Mouse (Mus musculus) neutrophil, adult 5-6 weeks (primary cell): ENCODE measurements around the gene Sgce. TPM values are rescaled to one million over a fixed set of nuclear protein-coding genes. Genes with fewer than 3 reads are reported as not detected.
"Not testable (repeated sequence)": the region's sequence is repeated elsewhere in the genome, so short reads cannot be mapped to it uniquely, and the experiment has no call there.

Experiments used
- ATAC-seq: fragments of 151-379, 151-347 bp; 2 replicates; pipeline ENCODE4 v1.8.0; 2017; ENCODE audit warnings: mild to moderate bottlenecking, moderate TSS enrichment; ENCODE audit not compliant: insufficient number of reproducible peaks, poor library complexity, low FRiP score, severe bottlenecking; ENCODE audit errors: extremely low read depth
- total RNA-seq: library from RNA; stranded (forward); fragments of 200-1000 nt; gene quantifications from 2 replicates; pipeline ENCODE4 v1.2.3, GENCODE M21; 2017

The Sgce gene
- total RNA-seq, 1 experiment from 2014 or later: 1.2 TPM

DNA sequence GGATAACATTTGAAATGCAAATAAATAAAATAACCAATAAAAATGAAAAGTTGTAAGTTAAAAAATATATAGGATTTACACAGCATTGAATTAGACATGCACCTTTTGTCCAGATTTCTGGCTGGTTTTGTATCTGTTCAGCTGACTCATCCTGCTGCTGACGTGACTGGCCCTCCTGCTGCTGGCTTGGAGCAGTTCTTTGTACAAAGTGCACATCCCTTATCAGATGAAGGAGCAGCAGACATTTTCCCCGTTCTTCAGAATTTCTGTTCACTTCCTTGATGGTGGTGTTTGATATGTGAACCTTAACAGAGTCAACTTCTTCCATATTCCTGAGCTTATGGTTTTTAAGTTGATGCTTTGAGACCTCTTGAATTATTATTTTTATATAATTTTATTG lies 83.5 kb downstream of the Sgce start:
- ATAC-seq: no peak

DNA sequence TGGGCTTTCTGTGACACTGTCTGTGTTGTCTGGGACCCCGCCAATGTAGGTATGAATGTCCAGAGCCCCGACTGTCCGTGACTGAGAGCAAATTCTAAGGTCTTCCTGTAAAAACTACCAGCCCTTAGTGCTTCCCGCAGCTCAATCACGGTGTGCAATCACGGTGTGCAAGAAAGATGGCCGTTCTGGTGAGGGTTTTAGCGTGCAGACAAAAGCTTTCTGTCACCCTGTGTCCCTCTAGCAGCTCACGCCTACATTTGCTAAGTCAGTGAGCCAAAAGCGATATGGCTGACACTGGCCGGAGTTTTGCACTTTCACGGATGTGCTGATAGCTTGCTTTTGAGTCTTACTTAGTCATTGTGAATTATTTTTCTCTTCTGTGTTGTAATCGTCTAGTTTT lies 88.1 kb downstream of the Sgce start:
- ATAC-seq: no peak

GRCm38 (mm10) chr6:4655924-4656323 lies 91.1 kb downstream of the Sgce start:
- no peak for ATAC-seq

DNA sequence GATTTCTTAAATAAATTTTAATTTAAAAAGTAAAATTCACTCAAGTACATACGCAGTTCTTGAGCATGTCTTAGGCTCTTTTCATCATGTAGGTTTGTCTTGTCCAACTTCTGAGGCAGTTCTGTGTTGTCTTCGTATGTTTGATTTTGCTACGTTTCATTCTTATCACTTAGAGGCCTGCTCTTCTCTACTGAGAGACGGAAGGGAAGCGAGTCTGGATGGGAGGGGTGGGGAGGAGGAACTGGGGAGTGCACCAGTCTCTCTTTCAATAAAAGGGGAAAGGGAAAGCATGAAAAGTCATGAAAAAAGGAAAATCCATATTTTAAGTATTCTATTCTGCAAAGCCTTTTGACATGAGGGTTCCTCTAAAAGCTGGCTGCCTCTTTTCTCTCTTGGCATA lies 91.5 kb downstream of the Sgce start:
- no peak for ATAC-seq

GRCm38 (mm10) chr6:4653741-4654140 lies 93.3 kb downstream of the Sgce start:
- ATAC-seq: not testable (repeated sequence)

- ATAC-seq: no peak
Observed at GRCm38 (mm10) chr6:4652596-4653134, 94.3 kb downstream of the Sgce start.

- no peak for ATAC-seq
Observed at GRCm38 (mm10) chr6:4647351-4647750, 99.7 kb downstream of the Sgce start.

DNA sequence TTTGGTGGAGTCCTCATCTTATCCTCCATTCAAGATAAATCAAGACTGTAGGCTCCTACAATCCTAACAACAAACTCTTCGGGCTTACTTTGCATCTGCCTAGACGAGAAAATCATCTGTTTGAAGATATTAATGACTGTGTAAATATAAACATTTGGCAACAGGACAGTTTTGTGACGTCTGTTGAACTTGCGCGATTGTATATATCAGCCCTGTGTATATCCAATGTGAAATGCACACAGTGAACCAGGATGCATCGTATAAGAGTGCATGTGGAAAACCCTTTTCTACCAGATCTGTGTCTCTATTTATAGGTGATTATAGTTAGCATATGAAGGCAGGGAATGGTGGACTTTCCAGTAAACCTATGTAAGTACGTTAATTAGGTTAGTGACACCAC lies 104.9 kb downstream of the Sgce start:
- ATAC-seq: no peak

- ATAC-seq: no peak
Observed at GRCm38 (mm10) chr6:4634804-4635203, 112.2 kb downstream of the Sgce start.

DNA sequence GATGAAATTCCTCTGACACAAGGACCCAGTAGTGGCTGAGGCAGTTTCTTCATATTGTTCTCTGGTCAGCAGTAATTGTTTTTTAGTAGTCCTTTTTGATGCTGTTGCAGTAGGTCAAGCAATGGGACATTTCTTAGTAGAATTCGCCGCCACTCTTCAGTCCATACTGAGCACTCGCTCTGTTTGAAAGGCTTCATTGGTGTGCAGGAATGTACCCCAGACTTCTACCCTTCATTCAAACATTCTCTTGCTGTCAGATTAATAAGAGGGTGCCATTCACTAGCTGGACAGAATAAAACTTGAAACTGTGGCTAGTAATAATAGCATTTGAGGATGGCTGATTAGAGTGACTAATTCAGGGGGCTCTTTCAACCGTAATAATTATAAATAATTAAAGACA lies 113.8 kb downstream of the Sgce start:
- no peak for ATAC-seq

- no peak for ATAC-seq
Observed at GRCm38 (mm10) chr6:4631464-4631863, 115.5 kb downstream of the Sgce start.

Other genes with a start within 250 kb of the Sgce start
- gene Col1a2, start 242.4 kb downstream of the Sgce start, total RNA-seq: 0.74 TPM in 1 of 2 replicates, not detected in the other
- 28.5 and 36.2 TPM in 2 replicates for gene Casd1, start 146.4 kb downstream of the Sgce start, total RNA-seq
- 0.35 and 0.61 TPM in 2 replicates for gene Peg10, start 99 bp upstream of the Sgce start, total RNA-seq
- 1.4 and 4.1 TPM in 2 replicates for gene Ppp1r9a, start 155.7 kb upstream of the Sgce start, total RNA-seq